Mouse (Mus musculus) midbrain, embryonic 16.5 days (tissue): ENCODE measurements at regions not wholly inside any gene's neighbourhood (a gene's known extent, or its start where the extent isn't known, plus 50 kb on each side); places are given as distances from the start of the nearest gene placed in this dataset.
A peak's percentile ranks its signal among the peaks of the same experiment; 100 is the strongest.

ENCODE experiments used
- ATAC-seq: fragments of 200-750 bp; cut with Nextera tagmentation; 2 replicates; pipeline ENCODE4 v1.8.0; 2017; ENCODE audit warnings: moderate TSS enrichment
- H3K27ac ChIP-seq: fragments of 300-500 bp; sonication (generic); 2 replicates; pipeline ENCODE4 v1.5.1; 2014; ENCODE audit warnings: mild to moderate bottlenecking, low read length, mixed read lengths
- H3K27me3 ChIP-seq: fragments of 300-500 bp; sonication (generic); 2 replicates; pipeline ENCODE4 v1.6.1; 2014; ENCODE audit warnings: low read depth, low read length, mixed read lengths; ENCODE audit not compliant: control insufficient read depth, insufficient read depth
- H3K36me3 ChIP-seq: fragments of 300-500 bp; sonication (generic); 2 replicates; pipeline ENCODE4 v1.6.1; 2014; ENCODE audit warnings: mild to moderate bottlenecking, low read length, moderate library complexity, mixed read lengths; ENCODE audit not compliant: control insufficient read depth, insufficient read depth
- H3K4me1 ChIP-seq: fragments of 300-500 bp; sonication (generic); 2 replicates; pipeline ENCODE4 v1.6.1; 2014; ENCODE audit warnings: mild to moderate bottlenecking, low read length, mixed read lengths; ENCODE audit not compliant: control insufficient read depth, insufficient read depth
- H3K4me2 ChIP-seq: fragments of 300-500 bp; sonication (generic); 2 replicates; pipeline ENCODE4 v1.6.1; 2014; ENCODE audit warnings: mild to moderate bottlenecking, low read length, mixed read lengths
- H3K4me3 ChIP-seq: fragments of 300-500 bp; sonication (generic); 2 replicates; pipeline ENCODE4 v1.5.1; 2014; ENCODE audit warnings: low read depth, mild to moderate bottlenecking, low read length, moderate library complexity, mixed read lengths
- H3K9ac ChIP-seq: fragments of 300-500 bp; sonication (generic); 2 replicates; pipeline ENCODE4 v1.6.1; 2014; ENCODE audit warnings: low read depth, low read length, mixed read lengths
- H3K9me3 ChIP-seq: fragments of 300-500 bp; sonication (generic); replicated peaks from 2 replicates; pipeline ENCODE4 v1.6.1; 2014; ENCODE audit warnings: mild to moderate bottlenecking, low read length, mixed read lengths; ENCODE audit not compliant: control insufficient read depth, poor library complexity, severe bottlenecking
- WGBS: fragments of 180-500 bp; shearing (Covaris S2); extraction: QIAGEN DNeasy Blood & Tissue Kit; methylation state at CpG from one replicate; pipeline ENCODE4 v1.1.7; 2014; 5-methylcytosine and 5-hydroxymethylcytosine counted together

GRCm38 (mm10) chr10:37236001-37236822 is 97.5 kb upstream of the Marcks start:
- Histone ChIP-seq H3K4me2 (no peak overlapping the region), H3K4me1 (peaks cover 6% of the 10 kb centered on the region; the same call in 1 of the 2 replicates), H3K9ac (no peak overlapping the region), H3K27ac (no peak overlapping the region), H3K4me3 (no peak overlapping the region), H3K36me3 (no peaks in the 10 kb centered on the region), H3K27me3 (no peaks in the 10 kb centered on the region), H3K9me3 (no peaks in the 10 kb centered on the region)
- 80% methylated on average over 4 of the region's 4 CpGs for WGBS
- no peak for ATAC-seq

DNA sequence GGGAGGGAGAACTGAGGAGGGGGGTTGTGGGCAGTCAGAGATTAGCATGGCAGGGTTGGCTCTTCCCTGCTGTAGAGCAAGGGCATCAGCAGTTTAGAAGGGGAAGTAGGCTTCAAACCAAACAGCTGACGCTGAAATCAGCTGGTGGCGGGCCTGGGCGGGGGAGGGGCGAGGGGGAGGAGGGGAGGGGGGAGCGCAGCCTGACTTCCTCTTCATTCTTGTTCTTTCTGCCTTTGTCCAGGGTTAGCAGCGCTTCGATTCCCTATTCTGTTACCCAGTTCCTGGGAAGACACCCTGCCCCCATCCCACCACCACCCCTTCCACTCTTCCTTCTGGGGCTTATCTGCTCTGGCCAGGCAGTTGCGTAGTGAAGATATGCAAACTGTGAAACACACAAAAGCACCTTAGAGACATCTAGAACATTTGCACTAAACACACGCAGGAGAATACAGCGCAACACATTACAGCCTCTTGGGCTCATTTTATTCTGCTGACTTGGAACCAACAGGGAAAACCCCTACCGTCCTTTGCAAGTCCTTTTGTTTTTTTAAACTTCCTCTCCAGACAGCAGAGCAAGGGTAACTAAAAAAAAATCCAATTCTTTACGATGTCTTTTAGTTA is 93.3 kb upstream of the Marcks start:
- 16% methylated on average over 8 of the region's 12 CpGs for WGBS
- peak overlapping the region; percentile 44 for H3K4me2 ChIP-seq
- peaks cover 6% of the 10 kb centered on the region; the same call in 1 of the 2 replicates for H3K4me1 ChIP-seq
- H3K27ac ChIP-seq = no peak overlapping the region
- peak overlapping the region; percentile 0; the same call in 1 of the 2 replicates for H3K4me3 ChIP-seq
- H3K27me3 ChIP-seq = no peaks in the 10 kb centered on the region
- H3K36me3 ChIP-seq = no peaks in the 10 kb centered on the region
- no peaks in the 10 kb centered on the region for H3K9me3 ChIP-seq
- no peak overlapping the region for H3K9ac ChIP-seq
- peak; percentile 81 for ATAC-seq

GRCm38 (mm10) chr10:37231159-37231558 is 92.4 kb upstream of the Marcks start:
- no peaks in the 10 kb centered on the region for H3K36me3 ChIP-seq
- H3K27me3 ChIP-seq = no peaks in the 10 kb centered on the region
- H3K4me1 ChIP-seq = peaks cover 6% of the 10 kb centered on the region; the same call in 1 of the 2 replicates
- no peak for ATAC-seq
- 85% methylated on average over 6 of the region's 6 CpGs for WGBS
- H3K4me3 ChIP-seq = no peak overlapping the region
- no peak overlapping the region for H3K4me2 ChIP-seq
- no peak overlapping the region for H3K9ac ChIP-seq
- H3K9me3 ChIP-seq = no peaks in the 10 kb centered on the region
- H3K27ac ChIP-seq = no peak overlapping the region

DNA sequence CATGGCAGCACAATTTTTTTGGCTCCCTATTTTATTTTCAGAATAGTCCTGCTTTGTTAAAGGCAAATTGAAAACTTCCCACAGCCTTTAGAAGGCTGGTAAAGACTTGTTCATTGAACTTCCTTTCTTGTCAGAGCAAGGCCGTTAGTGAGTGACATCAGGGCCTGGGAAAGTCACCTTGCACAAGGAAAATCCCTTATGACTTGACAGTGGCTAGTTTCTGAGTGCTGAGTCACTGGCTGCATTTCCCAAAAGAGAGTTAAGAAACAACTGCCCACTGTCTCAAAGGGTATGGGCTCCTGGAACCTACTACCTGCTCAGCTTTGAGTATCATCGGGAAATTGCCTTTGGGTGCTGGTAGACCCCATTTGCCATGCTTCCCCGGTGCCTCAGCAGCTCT is 89.2 kb upstream of the Marcks start:
- no peak overlapping the region for H3K4me2 ChIP-seq
- H3K36me3 ChIP-seq = no peaks in the 10 kb centered on the region
- 85% methylated on average over 3 of the region's 3 CpGs for WGBS
- peaks cover 6% of the 10 kb centered on the region; the same call in 1 of the 2 replicates for H3K4me1 ChIP-seq
- ATAC-seq = no peak
- H3K27ac ChIP-seq = no peak overlapping the region
- H3K27me3 ChIP-seq = no peaks in the 10 kb centered on the region
- H3K4me3 ChIP-seq = no peak overlapping the region
- H3K9me3 ChIP-seq = no peaks in the 10 kb centered on the region
- no peak overlapping the region for H3K9ac ChIP-seq

DNA sequence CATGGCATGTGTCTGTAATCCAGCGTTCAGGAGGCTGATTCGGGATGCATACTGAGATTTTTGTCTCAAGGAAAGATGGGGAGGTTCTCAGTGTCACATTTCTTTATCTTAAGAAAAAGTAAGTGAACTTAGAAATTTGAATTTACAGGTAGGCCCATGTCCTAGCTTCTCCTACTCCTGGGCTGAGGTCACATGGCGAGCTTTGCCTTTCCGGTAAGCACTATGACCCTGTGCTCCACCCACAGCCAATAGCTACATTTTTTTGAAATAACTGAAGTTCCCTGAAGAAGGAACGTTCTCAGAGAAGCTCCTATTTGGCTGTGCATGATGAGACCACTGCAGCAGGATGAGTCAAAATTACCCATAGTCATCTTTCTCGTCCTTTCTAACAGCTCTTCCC is 83.0 kb upstream of the Marcks start:
- Histone ChIP-seq H3K27me3 (no peaks in the 10 kb centered on the region), H3K27ac (no peak overlapping the region), H3K9me3 (no peaks in the 10 kb centered on the region), H3K4me1 (no peaks in the 10 kb centered on the region), H3K36me3 (no peaks in the 10 kb centered on the region), H3K9ac (no peak overlapping the region), H3K4me3 (no peak overlapping the region), H3K4me2 (no peak overlapping the region)
- 85% methylated on average over 6 of the region's 6 CpGs for whole genome bisulfite sequencing
- no peak for ATAC-seq

- H3K4me1 ChIP-seq = no peaks in the 10 kb centered on the region
- WGBS = 74% methylated on average over 3 of the region's 3 CpGs
- no peak overlapping the region for H3K9ac ChIP-seq
- no peak overlapping the region for H3K4me2 ChIP-seq
- H3K9me3 ChIP-seq = no peaks in the 10 kb centered on the region
- ATAC-seq = no peak
- H3K27ac ChIP-seq = no peak overlapping the region
- H3K4me3 ChIP-seq = no peak overlapping the region
- H3K36me3 ChIP-seq = no peaks in the 10 kb centered on the region
- H3K27me3 ChIP-seq = no peaks in the 10 kb centered on the region
Observed at GRCm38 (mm10) chr10:37220434-37220833, 81.7 kb upstream of the Marcks start.

GRCm38 (mm10) chr10:37219936-37220335 is 81.2 kb upstream of the Marcks start:
- no peaks in the 10 kb centered on the region for H3K27me3 ChIP-seq
- no peaks in the 10 kb centered on the region for H3K9me3 ChIP-seq
- no peak overlapping the region for H3K27ac ChIP-seq
- ATAC-seq = no peak
- H3K4me1 ChIP-seq = no peaks in the 10 kb centered on the region
- H3K36me3 ChIP-seq = no peaks in the 10 kb centered on the region
- WGBS = 78% methylated on average over 4 of the region's 4 CpGs
- no peak overlapping the region for H3K4me2 ChIP-seq
- no peak overlapping the region for H3K4me3 ChIP-seq
- H3K9ac ChIP-seq = no peak overlapping the region

- 91% methylated on average over 1 of the region's 1 CpGs for WGBS
- H3K4me2 ChIP-seq = no peak overlapping the region
- H3K36me3 ChIP-seq = no peaks in the 10 kb centered on the region
- H3K4me1 ChIP-seq = no peaks in the 10 kb centered on the region
- no peak overlapping the region for H3K4me3 ChIP-seq
- H3K9ac ChIP-seq = no peak overlapping the region
- no peak for ATAC-seq
- no peaks in the 10 kb centered on the region for H3K27me3 ChIP-seq
- no peak overlapping the region for H3K27ac ChIP-seq
- H3K9me3 ChIP-seq = no peaks in the 10 kb centered on the region
Observed at GRCm38 (mm10) chr10:37219381-37219780, 80.7 kb upstream of the Marcks start.

DNA sequence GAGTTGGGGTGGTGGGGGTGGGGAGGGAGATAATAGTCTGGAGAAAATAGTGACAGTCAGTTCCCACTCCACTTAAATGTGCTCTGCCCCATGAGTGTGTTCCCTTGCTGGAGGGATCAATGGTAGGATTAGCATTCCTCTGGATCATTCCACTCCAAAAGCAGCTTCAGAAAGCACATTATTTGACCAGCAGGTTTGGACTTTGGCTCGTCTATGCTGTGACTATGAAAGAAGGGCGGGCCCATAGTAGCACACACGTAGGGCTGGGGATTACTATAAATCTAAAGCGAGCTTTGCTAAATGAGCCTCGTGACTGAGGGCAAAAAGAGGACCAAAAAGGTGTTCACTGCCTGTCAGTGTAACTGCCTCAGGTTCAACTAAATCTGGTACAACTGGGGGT is 75.9 kb upstream of the Marcks start:
- H3K4me3 ChIP-seq = no peak overlapping the region
- H3K4me2 ChIP-seq = no peak overlapping the region
- H3K36me3 ChIP-seq = no peaks in the 10 kb centered on the region
- H3K27me3 ChIP-seq = no peaks in the 10 kb centered on the region
- H3K27ac ChIP-seq = no peak overlapping the region
- H3K9ac ChIP-seq = no peak overlapping the region
- H3K4me1 ChIP-seq = no peaks in the 10 kb centered on the region
- H3K9me3 ChIP-seq = no peaks in the 10 kb centered on the region
- 25% methylated on average over 5 of the region's 5 CpGs for WGBS
- ATAC-seq = no peak
